Mouse (Mus musculus): Measurements from ENCODE around the gene Cradd. TPM values are rescaled to one million over a fixed set of nuclear protein-coding genes. Genes with fewer than 3 reads are reported as not detected.

Cradd gene
- polyA plus RNA-seq, 1 experiment from 2014 or later: 12.2 TPM

- H3K27ac ChIP-seq: no peak overlapping the region
- no peak for ATAC-seq (ENCODE audit: insufficient number of reproducible peaks, insufficient read depth, low FRiP score, low TSS enrichment, low read depth)
- 0 out of 2 replicates have a peak, but pooled peaks cover 4% of the 10 kb centered on the region for H3K9me3 ChIP-seq
- H3K9ac ChIP-seq (replicated peaks): no peak overlapping the region
- H3K27me3 ChIP-seq: no peaks in the 10 kb centered on the region
- no peak overlapping the region for H3K4me3 ChIP-seq (replicated peaks)
- 77% methylated on average over 7 of the region's 7 CpGs for WGBS
- H3K4me2 ChIP-seq: no peak overlapping the region
- no peaks in the 10 kb centered on the region for H3K36me3 ChIP-seq
- H3K4me1 ChIP-seq (replicated peaks): no peaks in the 10 kb centered on the region
Observed at GRCm38 (mm10) chr10:95356711-95357110, 32.8 kb upstream of the Cradd start.

DNA sequence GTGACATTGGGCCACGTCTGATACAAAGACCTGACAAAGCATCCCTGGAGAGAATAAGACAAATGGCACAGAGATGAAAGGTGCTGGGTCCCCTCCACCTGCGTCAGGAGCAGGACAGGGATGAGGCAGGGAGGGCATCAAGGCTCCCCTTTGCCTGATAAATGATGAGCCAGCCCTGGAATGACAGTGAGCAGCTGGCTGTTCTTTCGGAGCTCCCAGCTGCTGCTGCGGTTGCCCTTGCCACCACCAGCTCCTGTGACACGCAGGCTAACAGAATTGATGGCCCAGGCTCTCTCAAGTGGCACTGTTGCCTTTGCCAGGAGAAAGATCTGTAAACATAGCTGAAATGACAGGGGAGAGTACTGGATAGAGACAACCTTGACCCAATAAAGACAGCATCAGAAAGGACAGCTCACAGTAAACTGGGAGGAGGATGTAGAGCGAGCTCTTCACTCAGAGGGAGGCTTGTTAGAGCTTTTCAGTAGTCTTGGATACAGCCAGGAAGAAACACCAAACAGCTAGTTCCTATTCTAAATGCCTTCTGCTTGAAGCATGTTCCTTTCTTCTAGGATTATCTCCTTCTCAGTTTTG lies 31.8 kb upstream of the Cradd start:
- no peak overlapping the region for H3K4me3 ChIP-seq (replicated peaks)
- no peak for ATAC-seq (ENCODE audit: insufficient number of reproducible peaks, insufficient read depth, low FRiP score, low TSS enrichment, low read depth)
- 37% methylated on average over 6 of the region's 6 CpGs for WGBS
- H3K9me3 ChIP-seq: 0 out of 2 replicates have a peak, but pooled peaks cover 4% of the 10 kb centered on the region
- H3K36me3 ChIP-seq: no peaks in the 10 kb centered on the region
- H3K4me2 ChIP-seq: no peak overlapping the region
- H3K9ac ChIP-seq (replicated peaks): no peak overlapping the region
- no peaks in the 10 kb centered on the region for H3K27me3 ChIP-seq
- no peak overlapping the region for H3K27ac ChIP-seq
- H3K4me1 ChIP-seq (replicated peaks): no peaks in the 10 kb centered on the region

GRCm38 (mm10) chr10:95354673-95355072 lies 30.7 kb upstream of the Cradd start:
- Histone ChIP-seq H3K9me3 (peaks cover 9% of the 10 kb centered on the region; the same call in 1 of the 2 replicates), H3K4me3 (replicated peaks) (no peak overlapping the region), H3K9ac (replicated peaks) (no peak overlapping the region), H3K4me2 (no peak overlapping the region), H3K27ac (no peak overlapping the region), H3K27me3 (no peaks in the 10 kb centered on the region), H3K4me1 (replicated peaks) (no peaks in the 10 kb centered on the region), H3K36me3 (no peaks in the 10 kb centered on the region)
- no peak for ATAC-seq (ENCODE audit: insufficient number of reproducible peaks, insufficient read depth, low FRiP score, low TSS enrichment, low read depth)

DNA sequence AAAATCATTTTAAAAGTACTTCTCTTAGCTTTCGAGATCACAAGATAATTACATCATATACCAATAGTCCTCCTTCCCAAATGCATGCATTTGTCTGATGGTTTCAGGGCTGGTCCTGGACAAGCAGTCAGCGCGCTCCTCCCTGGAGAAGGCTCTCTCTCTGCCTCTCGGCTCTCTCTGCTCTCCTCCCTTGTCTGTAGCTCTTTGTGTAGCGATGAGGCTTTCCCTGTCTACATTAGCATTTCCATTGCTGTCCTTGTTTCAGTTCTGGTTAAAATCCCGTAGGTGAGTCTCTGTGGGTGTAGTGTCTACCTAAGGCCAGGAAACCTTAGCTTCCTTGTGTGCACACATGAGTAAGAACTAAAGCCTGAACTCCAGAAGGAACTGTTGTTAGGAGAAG lies 30.1 kb upstream of the Cradd start:
- H3K4me3 ChIP-seq (replicated peaks): no peak overlapping the region
- 86% methylated on average over 6 of the region's 6 CpGs for WGBS
- ATAC-seq (ENCODE audit: insufficient number of reproducible peaks, insufficient read depth, low FRiP score, low TSS enrichment, low read depth): no peak
- no peaks in the 10 kb centered on the region for H3K4me1 ChIP-seq (replicated peaks)
- no peaks in the 10 kb centered on the region for H3K36me3 ChIP-seq
- H3K9me3 ChIP-seq: peaks cover 9% of the 10 kb centered on the region; the same call in 1 of the 2 replicates
- H3K27ac ChIP-seq: no peak overlapping the region
- no peaks in the 10 kb centered on the region for H3K27me3 ChIP-seq
- no peak overlapping the region for H3K4me2 ChIP-seq
- no peak overlapping the region for H3K9ac ChIP-seq (replicated peaks)

- no peak overlapping the region for H3K9ac ChIP-seq (replicated peaks)
- peaks cover 11% of the 10 kb centered on the region; the same call in 1 of the 2 replicates for H3K9me3 ChIP-seq
- H3K4me1 ChIP-seq (replicated peaks): no peaks in the 10 kb centered on the region
- WGBS: 84% methylated on average over 3 of the region's 3 CpGs
- no peak overlapping the region for H3K27ac ChIP-seq
- no peak overlapping the region for H3K4me3 ChIP-seq (replicated peaks)
- H3K27me3 ChIP-seq: no peaks in the 10 kb centered on the region
- no peaks in the 10 kb centered on the region for H3K36me3 ChIP-seq
- no peak overlapping the region for H3K4me2 ChIP-seq
- no peak for ATAC-seq (ENCODE audit: insufficient number of reproducible peaks, insufficient read depth, low FRiP score, low TSS enrichment, low read depth)
Observed at GRCm38 (mm10) chr10:95348457-95348856, 24.5 kb upstream of the Cradd start.

GRCm38 (mm10) chr10:95347776-95348175 lies 23.8 kb upstream of the Cradd start:
- Histone ChIP-seq H3K4me2 (no peak overlapping the region), H3K4me3 (replicated peaks) (no peak overlapping the region), H3K9me3 (peaks cover 11% of the 10 kb centered on the region; the same call in 1 of the 2 replicates), H3K27ac (no peak overlapping the region), H3K4me1 (replicated peaks) (no peaks in the 10 kb centered on the region), H3K36me3 (no peaks in the 10 kb centered on the region), H3K9ac (replicated peaks) (no peak overlapping the region), H3K27me3 (no peaks in the 10 kb centered on the region)
- ATAC-seq (ENCODE audit: insufficient number of reproducible peaks, insufficient read depth, low FRiP score, low TSS enrichment, low read depth): no peak
- WGBS: 92% methylated on average over 3 of the region's 3 CpGs

- no peak for ATAC-seq (ENCODE audit: insufficient number of reproducible peaks, insufficient read depth, low FRiP score, low TSS enrichment, low read depth)
- 76% methylated on average over 10 of the region's 10 CpGs for WGBS
- H3K9ac ChIP-seq (replicated peaks): no peak overlapping the region
- no peaks in the 10 kb centered on the region for H3K4me1 ChIP-seq (replicated peaks)
- no peaks in the 10 kb centered on the region for H3K36me3 ChIP-seq
- no peak overlapping the region for H3K4me2 ChIP-seq
- H3K9me3 ChIP-seq: peaks cover 3% of the 10 kb centered on the region; the same call in 1 of the 2 replicates
- no peak overlapping the region for H3K27ac ChIP-seq
- no peaks in the 10 kb centered on the region for H3K27me3 ChIP-seq
- no peak overlapping the region for H3K4me3 ChIP-seq (replicated peaks)
Observed at GRCm38 (mm10) chr10:95342833-95343590, 19.1 kb upstream of the Cradd start.

- no peak for ATAC-seq (ENCODE audit: insufficient number of reproducible peaks, insufficient read depth, low FRiP score, low TSS enrichment, low read depth)
- Histone ChIP-seq H3K4me3 (replicated peaks) (no peak overlapping the region), H3K27ac (no peak overlapping the region), H3K9me3 (peaks cover 3% of the 10 kb centered on the region; the same call in 1 of the 2 replicates), H3K27me3 (no peaks in the 10 kb centered on the region), H3K4me2 (no peak overlapping the region), H3K36me3 (no peaks in the 10 kb centered on the region), H3K4me1 (replicated peaks) (peaks cover 6% of the 10 kb centered on the region), H3K9ac (replicated peaks) (no peak overlapping the region)
- 84% methylated on average over 4 of the region's 4 CpGs for WGBS
Observed at GRCm38 (mm10) chr10:95340676-95341075, 16.7 kb upstream of the Cradd start.

DNA sequence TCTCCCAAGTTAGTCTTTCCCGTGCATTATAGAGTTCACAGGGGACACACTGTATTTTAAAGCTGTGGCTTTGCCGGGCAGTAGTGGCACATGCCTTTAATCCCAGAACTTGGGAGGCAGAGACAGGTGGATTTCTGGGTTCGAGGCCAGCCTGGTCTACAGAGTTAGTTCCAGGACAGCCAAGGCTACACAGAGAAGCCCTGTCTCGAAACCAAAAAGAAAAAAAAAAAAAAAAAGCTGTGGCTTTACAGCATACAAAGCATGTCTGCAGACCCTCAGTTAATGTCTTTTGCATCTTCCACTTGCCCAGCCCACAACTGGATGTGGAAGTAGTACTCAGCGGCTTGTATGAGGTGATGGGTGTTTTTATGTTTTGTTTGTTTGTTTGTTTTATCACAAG lies 13.7 kb upstream of the Cradd start:
- H3K27me3 ChIP-seq: no peaks in the 10 kb centered on the region
- ATAC-seq (ENCODE audit: insufficient number of reproducible peaks, insufficient read depth, low FRiP score, low TSS enrichment, low read depth): no peak
- 76% methylated on average over 5 of the region's 5 CpGs for WGBS
- peaks cover 6% of the 10 kb centered on the region for H3K4me1 ChIP-seq (replicated peaks)
- no peak overlapping the region for H3K27ac ChIP-seq
- H3K4me2 ChIP-seq: no peak overlapping the region
- no peak overlapping the region for H3K9ac ChIP-seq (replicated peaks)
- no peaks in the 10 kb centered on the region for H3K36me3 ChIP-seq
- no peaks in the 10 kb centered on the region for H3K9me3 ChIP-seq
- no peak overlapping the region for H3K4me3 ChIP-seq (replicated peaks)

- Histone ChIP-seq H3K9ac (replicated peaks) (no peak overlapping the region), H3K27ac (0 out of 2 replicates have a peak overlapping the region, but pooled peaks have one; percentile 8), H3K9me3 (no peaks in the 10 kb centered on the region), H3K4me1 (replicated peaks) (peaks cover 6% of the 10 kb centered on the region), H3K27me3 (no peaks in the 10 kb centered on the region), H3K4me3 (replicated peaks) (no peak overlapping the region), H3K36me3 (no peaks in the 10 kb centered on the region), H3K4me2 (no peak overlapping the region; the same call in 1 of the 2 replicates)
- no peak for ATAC-seq (ENCODE audit: insufficient number of reproducible peaks, insufficient read depth, low FRiP score, low TSS enrichment, low read depth)
- WGBS: 33% methylated on average over 4 of the region's 4 CpGs
Observed at GRCm38 (mm10) chr10:95336781-95337544, 13.0 kb upstream of the Cradd start.

DNA sequence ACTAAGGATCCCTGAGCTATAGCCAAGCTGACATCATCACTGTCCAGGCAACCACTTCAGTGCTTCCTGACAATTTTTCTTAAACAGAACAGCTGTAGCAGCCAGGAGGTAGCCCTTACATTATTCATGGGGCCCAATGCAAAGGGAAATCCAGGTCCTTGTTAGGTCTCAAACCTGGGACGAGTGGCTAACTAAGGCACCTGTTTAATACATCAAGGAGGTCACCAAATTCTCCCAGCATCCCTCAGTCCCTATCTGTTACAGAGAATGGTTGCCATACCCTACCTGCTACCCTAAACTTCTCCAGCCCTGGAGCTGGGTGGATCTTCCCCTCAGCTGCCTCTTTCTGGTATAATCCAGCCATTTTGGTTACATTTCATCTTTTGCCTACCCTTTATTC lies 10.9 kb upstream of the Cradd start:
- no peak for ATAC-seq (ENCODE audit: insufficient number of reproducible peaks, insufficient read depth, low FRiP score, low TSS enrichment, low read depth)
- Histone ChIP-seq H3K27ac (no peak overlapping the region), H3K9me3 (no peaks in the 10 kb centered on the region), H3K36me3 (no peaks in the 10 kb centered on the region), H3K9ac (replicated peaks) (no peak overlapping the region), H3K4me2 (no peak overlapping the region), H3K4me3 (replicated peaks) (no peak overlapping the region), H3K4me1 (replicated peaks) (peaks cover 6% of the 10 kb centered on the region), H3K27me3 (no peaks in the 10 kb centered on the region)
- WGBS: 60% methylated on average over 1 of the region's 1 CpGs
